Mouse (Mus musculus) left cerebral cortex, postnatal 25 days (tissue): ENCODE data around the gene Sf3a1. TPM values are rescaled to one million over a fixed set of nuclear protein-coding genes. Genes with fewer than 3 reads are reported as not detected.

Experiments
- DNase-seq, 2 experiments: peaks; one replicate each; pipeline ENCODE4 v3.0.0; 2022; ENCODE audit warnings: low spot score in 2 of 2, mixed read lengths in 1 of 2
- intact Hi-C: fragments of 180-260 bp; cut with DNase I; formaldehyde crosslinking; loops from one replicate; pipeline ENCODE4 v1.15.1; 2025
- total RNA-seq, 2 experiments: library from RNA; stranded (reverse); gene quantifications; 2 replicates each; pipeline ENCODE4 v1.2.3; 2021

Sf3a1 gene
- total RNA-seq, 2 experiments from 2014 or later = 68.6 to 73.1 TPM

GRCm38 (mm10) chr11:4207655-4208054 is 47.5 kb downstream of the Sf3a1 start:
- no peak for DNase-seq
- intact Hi-C loops = no loop called here

GRCm38 (mm10) chr11:4209556-4209955 is 49.4 kb downstream of the Sf3a1 start:
- intact Hi-C loops = no loop called here
- no peak for DNase-seq

GRCm38 (mm10) chr11:4210786-4211185 is 50.6 kb downstream of the Sf3a1 start:
- intact Hi-C loops = no loop called here
- DNase-seq = no peak

- DNase-seq = no peak
- intact Hi-C loops = no loop called here
These were observed 53.0 kb downstream of the Sf3a1 start for GRCm38 (mm10) chr11:4213107-4213506.

GRCm38 (mm10) chr11:4214572-4214971 is 54.4 kb downstream of the Sf3a1 start:
- intact Hi-C loops = no loop called here

GRCm38 (mm10) chr11:4215061-4215460 is 54.9 kb downstream of the Sf3a1 start:
- DNase-seq = no peak
- intact Hi-C loops = no loop called here

More at GRCm38 (mm10) chr11:4214572-4214971, 54.4 kb downstream of the Sf3a1 start:
- no peak for DNase-seq

GRCm38 (mm10) chr11:4216248-4217000 is 56.3 kb downstream of the Sf3a1 start:
- intact Hi-C loops = no loop called here
- no peak for DNase-seq

GRCm38 (mm10) chr11:4217914-4218629 is 57.9 kb downstream of the Sf3a1 start, which contains the start of gene Castor1:
Gene Castor1, plus strand, starts transcription at chr11:4218225.
- peak; percentile 58 to 69 for DNase-seq
- intact Hi-C loops = loop anchor here (1.0 to 2.0 kb wide), 2 partner anchors 31 to 83 kb away; partner anchors contain the start of genes Rnf215 and Tbc1d10a

GRCm38 (mm10) chr11:4218637-4219036 is 58.5 kb downstream of the Sf3a1 start:
- DNase-seq = no peak
- intact Hi-C loops = loop anchor here (1.0 to 2.0 kb wide), 2 partner anchors 32 to 83 kb away; partner anchors contain the start of genes Rnf215 and Tbc1d10a

GRCm38 (mm10) chr11:4219317-4219751 is 59.2 kb downstream of the Sf3a1 start:
- peak; percentile 72 to 91 for DNase-seq
- intact Hi-C loops = loop anchor here (2.0 kb wide), 1 partner anchor 33 kb away; the partner anchor contains the start of gene Tbc1d10a

- intact Hi-C loops = loop anchor here (1.0 to 2.0 kb wide), 2 partner anchors 33 to 38 kb away; partner anchors contain the start of gene Tbc1d10a
These were observed 59.8 kb downstream of the Sf3a1 start for GRCm38 (mm10) chr11:4219908-4220307.

GRCm38 (mm10) chr11:4220443-4221400 is 60.6 kb downstream of the Sf3a1 start:
- intact Hi-C loops = loop anchor here (1.0 kb wide), 1 partner anchor 38 kb away; no protein-coding TSS in a partner anchor
- DNase-seq = peak; percentile 47 to 58

More at GRCm38 (mm10) chr11:4219908-4220307, 59.8 kb downstream of the Sf3a1 start:
- peak in 1 of 2 experiments; percentile 40 for DNase-seq

GRCm38 (mm10) chr11:4222046-4222950 is 62.1 kb downstream of the Sf3a1 start:
- intact Hi-C loops = no loop called here

GRCm38 (mm10) chr11:4223393-4224188 is 63.4 kb downstream of the Sf3a1 start:
- intact Hi-C loops = no loop called here
- no peak for DNase-seq

More at GRCm38 (mm10) chr11:4222046-4222950, 62.1 kb downstream of the Sf3a1 start:
- no peak for DNase-seq

GRCm38 (mm10) chr11:4224223-4224622 is 64.1 kb downstream of the Sf3a1 start:
- no peak for DNase-seq
- intact Hi-C loops = no loop called here

- intact Hi-C loops = no loop called here
- DNase-seq = no peak
These were observed 66.6 kb downstream of the Sf3a1 start for GRCm38 (mm10) chr11:4226569-4227325.

- intact Hi-C loops = no loop called here
- no peak for DNase-seq
These were observed 68.3 kb downstream of the Sf3a1 start for GRCm38 (mm10) chr11:4228463-4228862.
